Mouse (Mus musculus) myocyte (in vitro differentiated cells): ENCODE data around the gene Pld1.

Source experiments
- CEBPB ChIP-seq: IDR thresholded peaks from 2 replicates; pipeline ENCODE4 v1.6.1; 2011; ENCODE audit warnings: mild to moderate bottlenecking, moderate library complexity; ENCODE audit not compliant: poor library complexity, insufficient read depth, severe bottlenecking
- E2F4 ChIP-seq: IDR thresholded peaks from one replicate; pipeline ENCODE4 v1.6.1; 2011; ENCODE audit warnings: mild to moderate bottlenecking, control low read depth, moderate library complexity; ENCODE audit not compliant: insufficient read depth
- MYOD1 ChIP-seq, 3 experiments: IDR thresholded peaks; one replicate each; pipeline ENCODE4 v1.6.1; 2011; ENCODE audit warnings: control low read depth in 2 of 3, low read depth in 2 of 3, mild to moderate bottlenecking in 2 of 3, moderate library complexity in 1 of 3; ENCODE audit not compliant: insufficient read length in 2 of 3, control insufficient read depth in 1 of 3
- POLR2A ChIP-seq: IDR thresholded peaks from one replicate; pipeline ENCODE4 v1.6.1; 2011; ENCODE audit warnings: low read depth, mild to moderate bottlenecking, control low read depth, moderate library complexity; ENCODE audit not compliant: insufficient read length
- POLR2AphosphoS2 ChIP-seq: IDR thresholded peaks from one replicate; pipeline ENCODE4 v1.6.1; 2011; ENCODE audit warnings: low read depth, control low read depth; ENCODE audit not compliant: insufficient read length
- SRF ChIP-seq: IDR thresholded peaks from one replicate; pipeline ENCODE4 v1.6.1; 2011; ENCODE audit warnings: low read depth; ENCODE audit not compliant: control insufficient read depth, insufficient read length
- TCF12 ChIP-seq: IDR thresholded peaks from one replicate; pipeline ENCODE4 v1.6.1; 2011; ENCODE audit warnings: mild to moderate bottlenecking, control low read depth; ENCODE audit not compliant: poor library complexity, insufficient read depth, severe bottlenecking
- USF1 ChIP-seq: IDR thresholded peaks from one replicate; pipeline ENCODE4 v1.6.1; 2011; ENCODE audit warnings: low read depth, mild to moderate bottlenecking, control low read depth, moderate library complexity

DNA sequence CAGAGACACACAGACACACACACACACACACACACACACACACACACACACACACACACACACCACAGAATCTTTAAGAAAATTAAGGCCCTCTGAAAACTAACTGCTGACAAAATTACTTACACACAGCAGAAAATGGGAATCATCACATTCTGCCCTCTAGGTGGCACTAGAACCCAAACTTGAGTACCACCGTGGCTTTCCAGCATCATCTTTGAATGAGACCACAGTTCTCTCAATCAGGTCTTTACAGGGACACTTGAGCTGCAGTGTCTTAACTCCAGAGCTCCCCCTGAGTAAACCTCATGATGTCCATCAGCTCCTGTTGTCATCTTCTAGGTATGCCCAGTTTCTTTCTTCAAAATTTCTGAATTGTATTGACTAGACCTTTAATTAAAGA, 227.1 kb downstream of the Pld1 start:
- TF ChIP-seq POLR2A (no peak), TCF12 (no peak), CEBPB (no peak), E2F4 (no peak), USF1 (no peak), POLR2AphosphoS2 (no peak), SRF (no peak), MYOD1 (IDR thresholded peaks at IDR 0.05; ENCODE audit: control insufficient read depth in 1 of 3, insufficient read length in 2 of 3, low read depth in 2 of 3) (no peak)
